Mouse (Mus musculus) erythroblast, embryonic 14.5 days (primary cell): ENCODE measurements around the gene Snapc4.

ENCODE experiments used
- GATA1 ChIP-seq: IDR thresholded peaks from 2 replicates; pipeline ENCODE4 v1.6.1; 2012; ENCODE audit warnings: low read length, inconsistent platforms, mixed read lengths
- TAL1 ChIP-seq: IDR thresholded peaks from 3 replicates; pipeline ENCODE4 v1.6.1; 2012; ENCODE audit warnings: low read length, inconsistent platforms, mixed read lengths

- TF ChIP-seq TAL1 (no peak), GATA1 (no peak)
Measured at GRCm38 (mm10) chr2:26391617-26392016, 11.2 kb upstream of the Snapc4 start.
